Mouse (Mus musculus) liver (tissue): ENCODE results near the gene Gm4952.
"Not testable (repeated sequence)": the region's sequence is repeated elsewhere in the genome, so short reads cannot be mapped to it uniquely, and the experiment has no call there.

Source experiments
- DNase-seq: peaks from one replicate; pipeline ENCODE4 v3.0.0-alpha.2; 2020; ENCODE audit warnings: mixed read lengths

Gene Gm4952

DNA sequence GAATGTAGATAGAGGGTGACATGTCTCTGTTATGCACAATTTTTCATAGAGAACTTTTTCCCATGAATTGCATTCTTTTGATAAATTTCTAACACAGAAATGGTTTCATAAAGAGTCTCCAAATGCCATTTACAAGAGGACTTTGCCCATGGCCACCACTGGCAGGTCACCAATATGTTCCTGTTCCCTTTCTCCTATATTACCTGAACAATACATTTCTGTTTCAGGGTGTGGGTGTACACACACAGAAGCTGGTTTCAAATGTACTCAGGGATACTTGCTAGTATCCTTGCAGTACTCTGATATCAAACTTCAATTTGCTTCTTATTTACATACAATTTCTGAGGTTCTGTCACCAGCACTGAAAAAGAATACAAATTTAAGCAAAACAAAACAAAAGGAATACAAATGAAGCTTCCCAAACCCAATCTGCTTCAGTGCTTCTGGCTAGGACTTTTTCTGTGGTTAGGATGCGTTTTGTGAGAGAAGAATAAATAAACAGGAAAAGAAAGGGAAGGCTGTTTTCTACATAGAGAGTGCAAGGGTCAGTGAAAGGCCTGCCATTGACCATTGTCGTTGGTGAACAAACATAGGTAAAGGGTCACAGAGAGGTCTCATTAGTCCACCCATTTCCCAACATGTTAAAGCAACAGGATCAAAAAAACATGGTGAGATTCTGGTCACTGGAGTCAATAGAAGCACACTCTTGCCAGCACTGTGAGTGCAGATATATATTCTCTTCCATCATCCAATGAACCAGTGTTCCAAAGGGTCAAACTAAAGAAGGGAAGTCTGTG lies 1.1 kb downstream of the Gm4952 start:
- DNase-seq, result no peak

DNA sequence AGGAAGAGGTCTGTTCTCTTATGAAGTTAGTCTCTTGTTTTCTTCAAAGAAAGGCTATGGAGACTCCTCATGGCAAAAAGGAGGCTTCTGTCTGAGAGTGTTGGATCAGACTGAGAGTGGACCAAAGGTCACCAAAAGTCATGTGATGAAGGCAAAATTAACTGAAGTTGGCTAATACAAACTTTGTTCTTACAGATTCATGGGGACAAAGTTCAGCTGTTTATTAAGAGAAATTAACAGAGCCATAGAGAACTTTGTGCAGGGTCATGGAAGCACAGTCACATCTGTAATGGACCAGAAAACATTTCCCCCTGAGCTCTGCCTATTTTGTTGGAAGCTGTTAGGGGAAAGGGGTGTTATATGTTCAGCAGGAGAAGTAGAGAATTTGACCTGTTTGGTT lies 8.6 kb downstream of the Gm4952 start:
- DNase-seq, result no peak

DNA sequence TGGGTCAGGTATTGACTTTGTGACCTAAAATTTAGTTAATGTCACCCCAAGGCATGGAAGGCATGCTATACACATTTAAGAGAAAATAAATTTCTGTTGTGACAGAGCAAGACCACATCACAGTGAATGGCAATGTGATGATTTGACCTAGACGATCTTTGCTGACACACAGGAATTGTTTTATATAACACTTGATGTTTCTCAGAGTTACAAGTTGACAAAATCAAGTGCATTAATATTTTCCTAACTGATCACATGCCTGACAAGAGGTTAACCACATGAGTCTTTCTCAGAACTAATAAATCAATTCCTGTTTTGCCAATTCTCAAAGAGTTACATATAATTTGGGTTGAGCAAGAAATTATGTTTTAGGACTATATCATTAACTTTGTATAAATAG lies 13.9 kb downstream of the Gm4952 start:
- DNase-seq, result no peak

DNA sequence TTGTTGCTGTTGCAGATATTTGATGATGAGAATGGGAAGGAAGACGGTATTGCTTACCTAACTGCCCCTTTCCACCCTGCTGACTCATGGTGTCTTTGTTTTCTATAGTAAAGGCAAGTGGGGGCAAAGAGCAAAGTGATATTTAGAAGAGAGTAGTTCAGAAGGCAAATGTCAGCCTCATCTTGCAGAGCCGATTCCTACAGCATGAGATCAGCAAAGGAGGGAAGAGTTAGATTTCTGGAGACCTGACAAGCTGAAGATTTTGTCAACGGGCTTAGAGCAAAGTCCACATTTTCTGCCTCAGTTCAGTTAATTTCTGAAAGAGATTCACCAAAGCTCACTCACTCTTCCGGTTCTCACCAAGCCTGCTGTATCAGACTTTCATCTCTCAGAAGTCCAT lies 33.4 kb downstream of the Gm4952 start, which contains the start of gene Glyat:
TSS of gene Glyat (plus strand) at position 133 of the 400 bp plus-strand sequence.
- no peak for DNase-seq

DNA sequence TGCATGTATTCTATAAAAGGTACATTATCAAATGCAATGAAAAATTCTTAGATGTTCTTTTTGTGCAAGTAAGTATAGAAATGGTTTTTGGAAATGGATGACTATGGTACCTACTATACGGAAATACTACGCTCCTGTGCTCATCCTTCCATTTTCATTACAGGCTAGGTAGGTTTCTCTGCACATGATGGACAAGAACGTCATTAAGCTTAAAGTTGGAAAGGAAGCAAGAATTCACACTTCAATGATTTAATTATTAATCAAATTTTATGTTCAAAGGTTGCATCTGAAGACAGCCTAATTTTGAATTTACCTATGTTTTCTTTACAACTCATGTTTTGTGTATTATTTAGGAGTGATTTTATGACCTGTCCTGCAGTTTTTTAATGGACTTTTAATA lies 34.5 kb downstream of the Gm4952 start:
- DNase-seq, result no peak

DNA sequence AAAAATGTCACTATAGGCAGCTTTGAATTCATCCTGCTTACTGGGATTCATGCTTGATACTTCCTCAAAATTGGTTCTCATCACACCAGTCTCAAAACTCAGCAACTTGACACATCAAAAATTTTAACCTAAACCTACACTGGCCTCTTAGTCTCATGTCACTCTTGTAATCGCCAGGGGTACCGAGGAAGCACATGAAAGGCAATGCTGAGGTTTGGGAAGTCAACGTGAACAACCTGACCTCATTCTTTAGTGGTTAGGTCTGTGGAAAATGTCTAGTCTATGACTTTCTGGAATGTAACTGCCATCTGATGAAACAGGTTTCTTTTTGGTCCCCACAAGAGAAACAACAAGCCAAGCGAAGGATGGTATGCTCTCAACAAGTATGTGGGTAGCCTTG lies 35.2 kb downstream of the Gm4952 start:
- DNase-seq, result no peak

DNA sequence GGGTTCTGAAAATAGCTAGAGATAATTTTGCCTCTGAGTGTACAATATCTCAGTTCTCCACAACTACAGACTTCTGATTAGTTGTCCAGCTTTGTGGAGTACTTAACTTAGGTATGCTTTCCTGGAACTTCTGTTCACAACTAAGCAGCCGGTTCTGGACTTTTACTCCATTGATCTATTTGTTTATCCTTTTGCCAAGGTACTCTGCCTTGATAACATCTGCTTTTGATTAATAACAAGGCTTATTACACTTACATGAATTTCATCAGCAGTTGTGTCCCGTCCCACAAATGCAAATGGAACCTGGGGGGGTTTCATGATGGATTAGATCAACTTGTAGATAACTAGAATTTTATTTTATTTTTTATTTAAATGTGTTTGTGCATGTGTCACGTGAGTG lies 37.1 kb downstream of the Gm4952 start:
- no peak for DNase-seq

DNA sequence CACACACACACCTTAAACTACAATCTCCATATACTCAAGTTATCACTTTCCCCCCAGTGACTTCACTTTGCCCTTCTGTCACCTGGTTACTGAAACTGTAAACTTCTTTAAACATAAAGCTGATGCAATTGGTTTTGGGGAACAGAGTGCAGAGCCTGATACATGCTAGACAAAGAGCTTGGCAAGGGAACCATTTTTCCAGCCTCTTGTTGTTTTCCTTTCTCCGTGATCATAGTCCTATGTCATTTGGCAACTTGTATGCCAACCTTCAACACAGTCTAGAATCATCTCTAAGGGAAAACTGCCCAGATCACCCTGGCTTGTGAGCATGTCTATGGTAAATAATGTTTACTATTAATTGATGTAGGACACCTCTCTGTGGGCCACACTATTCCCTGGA lies 38.3 kb downstream of the Gm4952 start:
- no peak for DNase-seq

DNA sequence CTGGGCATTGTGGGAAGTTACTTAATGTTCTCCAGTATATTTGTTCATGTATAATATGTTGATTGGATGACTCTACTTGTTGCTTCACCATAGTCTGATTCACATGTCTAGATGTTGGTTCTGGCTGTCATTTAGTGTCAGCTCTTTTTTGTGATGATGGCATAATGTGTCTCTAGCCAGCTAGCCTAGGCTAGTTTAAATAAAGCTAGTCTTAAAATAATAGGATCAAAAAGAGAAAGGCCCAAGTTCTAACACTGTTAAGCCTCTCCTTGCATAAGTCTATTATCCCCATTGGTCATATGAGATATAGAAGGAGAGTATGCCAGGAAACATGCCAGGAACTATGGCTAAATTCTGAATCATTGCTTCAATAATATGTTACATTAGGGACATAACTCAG lies 49.7 kb downstream of the Gm4952 start:
- no peak for DNase-seq

DNA sequence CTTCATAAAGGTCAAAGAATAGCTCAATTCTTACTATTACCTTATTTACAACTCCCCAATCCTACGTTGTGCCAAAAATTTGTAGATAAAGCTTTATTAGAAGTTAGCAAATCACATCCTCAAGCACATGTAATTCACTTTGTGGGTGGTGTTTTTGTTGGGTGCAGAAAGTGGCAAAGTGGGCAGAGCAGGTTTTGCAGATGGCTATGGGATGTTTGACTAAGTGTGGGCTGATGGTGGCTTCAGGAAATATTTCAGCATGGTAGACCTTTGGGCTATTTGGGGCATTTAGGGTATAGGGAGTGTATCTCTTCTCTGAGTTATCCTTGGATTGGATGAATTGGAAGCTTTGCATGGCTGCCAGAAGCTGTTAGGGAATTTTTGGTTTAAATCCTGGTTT lies 66.4 kb downstream of the Gm4952 start:
- no peak for DNase-seq

DNA sequence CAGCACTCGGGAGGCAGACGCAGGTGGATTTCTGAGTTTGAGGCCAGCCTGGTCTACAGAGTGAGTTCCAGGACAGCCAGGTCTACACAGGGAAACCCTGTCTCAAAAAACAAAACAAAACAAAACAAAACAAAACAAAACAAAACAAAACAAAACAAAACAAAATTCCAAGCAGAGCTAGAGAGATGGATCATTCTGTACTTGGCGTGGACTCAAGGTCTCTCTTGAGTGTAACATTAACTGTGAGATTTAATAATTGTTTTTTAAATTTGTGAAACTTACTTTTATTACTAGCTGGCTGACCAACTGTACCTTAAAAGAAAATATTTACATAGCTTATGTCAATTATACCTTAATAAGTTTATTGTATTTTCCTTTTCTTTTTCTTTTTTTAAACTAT lies 68.8 kb downstream of the Gm4952 start:
- DNase-seq, result not testable (repeated sequence)

DNA sequence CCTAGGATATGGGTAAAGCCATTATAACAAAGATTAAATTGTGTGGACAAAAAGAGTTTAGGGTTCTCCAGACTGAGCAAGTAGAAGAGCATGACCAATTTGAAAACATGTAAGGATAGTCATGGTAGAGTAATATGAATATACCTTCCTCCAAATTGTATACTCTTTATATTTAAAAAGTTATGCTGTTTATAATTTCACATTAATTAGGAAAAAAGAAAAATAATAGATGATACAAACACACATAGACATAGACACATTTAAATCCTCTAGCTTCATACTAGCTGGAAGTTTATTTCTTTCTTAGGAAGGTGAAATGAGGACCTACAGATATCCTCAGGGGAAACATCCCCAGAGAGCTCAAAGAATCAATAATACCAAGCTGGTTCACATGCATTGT lies 70.4 kb downstream of the Gm4952 start, which contains the start of gene Olfr1442:
TSS of gene Olfr1442 (plus strand) at position 301 of the 400 bp plus-strand sequence.
- no peak for DNase-seq

DNA sequence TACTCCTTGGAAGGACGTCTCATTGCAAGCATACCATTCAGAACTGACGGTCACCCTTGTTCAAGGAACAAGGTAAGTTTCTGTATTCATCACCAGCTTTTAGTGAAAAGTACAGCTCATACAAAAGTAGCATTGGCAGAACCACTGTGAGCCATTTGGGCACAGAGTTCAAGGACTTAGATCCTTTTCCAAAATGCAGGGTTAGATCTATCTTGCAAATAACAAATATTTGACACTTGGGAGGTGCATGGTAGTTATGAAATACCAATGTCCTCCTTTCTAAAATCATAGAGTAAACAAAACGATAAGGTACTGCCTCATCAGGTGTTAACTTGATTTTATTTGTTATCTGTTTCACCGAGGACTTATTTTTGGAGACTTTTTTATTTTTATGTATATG lies 71.3 kb downstream of the Gm4952 start:
- DNase-seq, result no peak

DNA sequence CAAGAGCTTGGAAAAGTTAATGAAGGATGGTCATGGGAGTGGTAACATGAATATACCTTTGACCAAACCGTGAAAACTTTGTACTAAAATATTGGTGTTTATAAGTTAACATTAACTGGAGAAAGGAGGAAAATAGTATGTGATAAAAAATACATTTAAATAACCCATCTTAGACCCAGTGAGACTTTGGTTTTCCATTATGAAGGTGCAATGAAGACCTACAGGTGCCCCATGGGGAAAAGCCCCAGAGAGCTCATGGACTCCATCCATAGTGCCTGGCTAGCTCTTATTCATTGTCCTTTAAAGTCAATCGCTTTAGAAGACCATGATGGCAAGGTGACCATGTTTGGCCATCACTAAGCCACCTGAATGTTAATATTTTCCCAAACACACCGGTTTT lies 78.0 kb downstream of the Gm4952 start, which contains the start of gene Olfr1443:
TSS of gene Olfr1443 (plus strand) at position 301 of the 400 bp plus-strand sequence.
- no peak for DNase-seq
